Mouse (Mus musculus): Measurements from ENCODE around the gene Uchl4. TPM values are rescaled to one million over a fixed set of nuclear protein-coding genes. Genes with fewer than 3 reads are reported as not detected.
"Not testable (repeated sequence)": the region's sequence is repeated elsewhere in the genome, so short reads cannot be mapped to it uniquely, and the experiment has no call there.

The Uchl4 gene
- polyA plus RNA-seq, 1 experiment = 0.31 TPM

DNA sequence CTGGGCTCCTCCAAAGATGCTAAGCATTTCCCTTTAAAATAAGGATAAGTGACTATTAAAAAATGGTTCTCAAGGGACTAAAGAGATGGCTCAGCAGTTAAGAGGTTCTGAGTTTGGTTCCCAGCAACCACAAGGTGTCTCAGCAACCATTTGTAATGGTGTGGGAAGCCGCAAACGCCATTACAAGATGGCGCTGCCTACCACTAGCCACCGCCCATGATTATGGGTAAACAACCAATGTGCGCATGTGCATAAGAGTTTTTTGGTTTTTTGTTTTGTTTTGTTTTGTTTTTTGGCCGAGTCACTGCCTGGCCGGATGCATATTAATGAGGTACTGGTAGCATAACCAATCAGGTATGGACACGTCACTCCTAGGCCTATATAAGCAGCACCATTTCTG is 33.8 kb downstream of the Uchl4 start:
- DNase-seq (ENCODE audit: low read depth, low spot score) = not testable (repeated sequence)
- WGBS = 91% methylated on average over 8 of the region's 8 CpGs

DNA sequence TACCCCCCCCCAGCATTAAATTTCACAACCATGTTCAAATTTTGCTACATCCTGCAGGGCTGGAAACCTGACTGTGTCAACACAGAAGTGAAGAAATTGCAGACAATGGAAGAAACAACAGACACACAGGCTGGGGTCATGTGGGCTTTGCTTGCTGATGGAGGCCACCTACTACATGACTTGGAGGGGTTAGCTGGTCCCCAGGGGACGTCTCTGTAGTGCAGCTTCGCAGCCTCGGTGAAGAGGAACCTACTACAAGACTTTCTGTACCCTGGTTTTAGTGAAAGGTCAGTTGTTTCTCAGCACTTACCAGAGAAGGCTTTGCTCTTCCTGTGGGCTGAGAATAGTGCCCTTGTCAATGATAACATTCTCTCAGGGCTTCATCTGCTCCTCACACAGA is 36.2 kb downstream of the Uchl4 start:
- WGBS = 61% methylated on average over 3 of the region's 3 CpGs

DNA sequence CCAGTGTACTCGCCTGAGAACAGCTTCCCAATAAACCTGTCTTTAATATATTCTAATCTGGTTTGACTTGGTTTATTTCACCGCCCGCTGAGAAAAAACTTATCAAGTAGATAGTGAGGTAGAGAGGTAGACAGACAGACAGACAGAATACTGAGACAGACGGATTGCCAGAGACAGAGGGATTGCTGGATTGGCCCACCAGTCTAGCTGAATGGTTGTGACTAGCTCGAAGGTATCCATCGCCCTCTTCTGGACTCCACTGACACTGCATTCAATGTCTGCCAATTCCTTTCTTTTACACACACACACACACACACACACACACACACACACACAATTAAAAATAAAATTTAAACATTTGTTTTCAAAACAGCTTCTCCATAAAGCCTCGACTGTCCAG is 37.6 kb downstream of the Uchl4 start:
- whole genome bisulfite sequencing = 40% methylated on average over 7 of the region's 7 CpGs
- no peak for DNase-seq (ENCODE audit: low read depth, low spot score)

More for the DNA sequence above, 36.2 kb downstream of the Uchl4 start:
- no peak for DNase-seq (ENCODE audit: low read depth, low spot score)

DNA sequence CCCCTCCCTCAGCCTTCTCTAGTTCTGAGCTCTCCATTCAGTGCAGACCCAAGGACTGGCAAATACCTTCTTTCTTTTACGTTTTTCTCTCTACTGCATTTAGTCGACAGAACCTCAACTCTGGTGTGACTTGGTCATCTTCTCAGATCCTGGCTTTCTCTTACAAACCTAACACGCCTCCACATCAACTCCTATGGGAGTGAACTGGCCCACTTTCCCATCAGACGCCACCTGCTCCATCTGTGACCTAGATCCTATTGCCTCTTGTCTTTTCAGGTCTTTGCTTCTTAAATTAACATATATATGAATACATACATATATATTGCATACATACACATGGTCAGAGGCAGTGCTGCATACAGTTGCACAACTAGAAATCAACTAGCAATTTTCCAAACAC is 38.8 kb downstream of the Uchl4 start:
- DNase-seq (ENCODE audit: low read depth, low spot score) = no peak
- WGBS = 71% methylated on average over 4 of the region's 4 CpGs

DNA sequence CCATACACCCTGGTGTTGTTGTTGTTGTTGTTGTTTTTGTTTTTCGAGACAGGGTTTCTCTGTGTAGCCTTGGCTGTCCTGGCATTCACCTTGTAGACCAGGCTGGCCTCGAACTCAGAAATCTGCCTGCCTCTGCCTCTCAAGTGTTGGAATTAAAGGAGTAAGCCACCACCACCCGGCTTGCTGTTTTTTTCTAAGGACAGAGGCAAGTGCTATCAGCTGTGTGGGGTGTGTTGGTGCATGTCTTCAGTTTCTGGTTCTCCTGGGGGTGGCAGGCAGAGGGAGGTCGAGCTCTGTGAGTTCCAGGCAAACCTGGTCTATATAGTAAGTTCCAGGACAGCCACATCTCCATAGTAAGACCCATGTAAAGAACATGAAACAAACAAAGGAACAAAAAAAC is 39.3 kb downstream of the Uchl4 start:
- DNase-seq (ENCODE audit: low read depth, low spot score) = no peak
- WGBS = 81% methylated on average over 4 of the region's 4 CpGs

DNA sequence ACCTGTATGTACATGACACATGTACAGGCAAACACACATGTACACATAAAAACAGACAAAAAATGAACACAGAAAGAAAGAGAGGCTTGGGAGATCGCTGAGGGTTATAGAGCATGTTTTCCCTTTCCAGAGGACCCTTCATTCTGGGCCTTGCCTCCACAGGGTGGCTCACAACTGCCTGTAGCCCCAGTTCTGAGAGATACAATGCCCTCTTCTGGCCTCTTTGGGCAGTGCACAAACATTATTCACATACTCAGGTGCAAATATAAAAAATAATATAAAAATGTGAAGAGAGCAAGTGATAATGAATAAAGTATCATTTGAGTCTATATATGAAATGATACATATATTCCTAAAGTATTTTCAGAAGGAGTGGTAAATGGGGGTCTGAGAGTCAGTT is 39.9 kb downstream of the Uchl4 start:
- WGBS = 86% methylated on average over 1 of the region's 1 CpGs
- no peak for DNase-seq (ENCODE audit: low read depth, low spot score)

DNA sequence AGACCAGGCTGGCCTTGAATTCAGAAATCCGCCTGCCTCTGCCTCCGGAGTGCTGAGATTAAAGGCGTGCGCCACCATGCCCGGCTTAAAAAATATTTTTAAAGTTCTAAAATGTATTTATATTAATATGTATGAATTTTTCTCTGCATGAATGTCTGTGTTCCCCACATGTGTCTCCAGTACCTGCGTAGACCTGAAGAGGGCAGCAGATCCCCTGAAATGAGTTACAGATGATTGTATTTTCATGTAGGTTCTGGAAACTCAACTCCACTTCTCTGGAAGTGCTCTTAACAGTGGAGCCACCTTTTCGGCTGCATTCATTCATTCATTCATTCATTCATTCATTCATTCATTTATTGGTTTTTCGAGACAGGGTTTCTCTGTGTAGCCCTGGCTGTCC is 42.7 kb downstream of the Uchl4 start:
- peak; percentile 31 for DNase-seq (ENCODE audit: low read depth, low spot score)
- 70% methylated on average over 8 of the region's 8 CpGs for WGBS

DNA sequence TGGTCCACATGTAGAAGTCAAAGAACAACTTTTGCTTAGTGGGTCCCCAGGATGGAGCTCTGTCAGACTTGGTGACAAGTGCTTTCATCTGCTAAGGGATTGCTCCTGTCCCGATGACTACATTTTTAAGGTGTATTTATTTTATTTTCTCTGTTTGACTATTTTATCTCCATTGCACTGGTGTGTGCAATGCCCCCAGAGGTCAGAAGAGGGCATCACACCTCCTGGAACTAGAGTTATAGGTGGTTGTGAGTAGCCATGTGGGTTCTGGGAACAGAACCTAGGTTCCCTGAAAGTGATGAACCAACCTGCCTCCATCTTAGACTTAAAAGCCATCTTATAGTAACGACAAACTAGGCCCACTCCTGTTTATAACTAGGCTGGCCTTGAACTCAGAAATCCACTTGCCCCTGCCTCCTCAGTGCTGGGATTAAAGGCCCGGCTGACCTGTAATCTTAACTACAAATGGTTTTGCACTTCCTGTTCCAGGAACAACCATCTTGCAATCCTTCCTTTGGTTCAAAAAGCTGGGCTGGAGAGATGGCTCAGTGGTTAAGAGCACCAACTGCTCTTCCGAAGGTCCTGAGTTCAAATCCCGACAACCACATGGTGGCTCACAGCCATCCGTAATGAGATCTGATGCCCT is 43.8 kb downstream of the Uchl4 start:
- WGBS = 88% methylated on average over 6 of the region's 6 CpGs
- no peak for DNase-seq (ENCODE audit: low read depth, low spot score)

DNA sequence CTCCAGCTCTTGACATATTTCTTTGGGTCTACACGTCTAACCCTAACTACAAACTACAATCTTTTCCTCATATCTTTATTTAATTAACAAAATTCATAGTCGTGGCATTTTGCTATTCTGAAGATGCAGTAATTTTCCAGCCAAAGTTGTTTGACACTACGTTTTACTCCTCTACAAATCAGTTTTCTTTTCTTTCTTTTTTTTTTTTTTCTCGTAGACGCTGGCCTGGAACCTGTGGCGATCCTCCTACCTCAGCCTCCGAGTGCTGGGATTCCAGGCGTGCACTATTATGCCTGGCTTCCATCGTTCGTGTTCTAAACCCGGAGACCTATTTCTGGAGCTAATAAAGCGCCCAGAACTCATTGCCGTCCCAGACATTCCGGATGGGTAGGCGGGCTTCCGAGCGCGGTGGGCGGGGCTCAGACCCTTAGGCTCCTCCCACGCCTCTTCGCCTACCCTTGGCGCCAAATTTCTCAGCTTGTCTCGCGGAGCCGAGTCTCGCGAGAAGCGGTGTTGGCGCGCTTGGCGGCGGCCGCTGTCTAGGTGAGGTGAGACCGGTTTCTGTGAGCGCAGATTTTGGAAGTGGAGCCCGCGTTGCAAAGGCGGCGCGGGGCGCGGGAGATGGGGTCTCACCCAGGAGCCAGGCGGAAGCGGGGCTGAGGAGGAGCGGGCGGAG is 46.2 kb downstream of the Uchl4 start, which contains the start of gene Tipin:
Tipin (plus strand) TSS at position 477 of the 676 bp plus-strand sequence.
- under 1% methylated on average over 46 of the region's 46 CpGs for WGBS
- peak; percentile 73 for DNase-seq (ENCODE audit: low read depth, low spot score)

DNA sequence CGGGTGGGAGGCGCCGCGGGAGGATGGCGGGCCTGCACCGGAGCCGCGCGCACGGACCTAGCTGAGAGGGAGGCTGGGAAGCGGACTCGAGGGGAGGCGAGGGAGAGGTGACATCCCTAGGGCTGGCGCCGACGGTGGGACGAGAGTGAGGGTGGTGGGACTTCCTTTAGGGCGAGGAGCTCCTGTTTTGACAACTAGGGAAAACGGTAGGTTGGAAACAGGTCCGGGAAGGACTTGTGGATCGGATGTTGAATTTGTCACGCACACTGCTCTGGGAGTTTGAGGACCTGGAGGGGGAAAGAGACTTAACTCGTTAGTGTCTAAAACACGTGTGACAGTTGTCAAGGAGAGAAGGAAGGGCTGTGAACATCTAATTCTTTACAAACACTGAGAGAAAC is 46.8 kb downstream of the Uchl4 start:
- WGBS = under 1% methylated on average over 24 of the region's 24 CpGs
- no peak for DNase-seq (ENCODE audit: low read depth, low spot score)

DNA sequence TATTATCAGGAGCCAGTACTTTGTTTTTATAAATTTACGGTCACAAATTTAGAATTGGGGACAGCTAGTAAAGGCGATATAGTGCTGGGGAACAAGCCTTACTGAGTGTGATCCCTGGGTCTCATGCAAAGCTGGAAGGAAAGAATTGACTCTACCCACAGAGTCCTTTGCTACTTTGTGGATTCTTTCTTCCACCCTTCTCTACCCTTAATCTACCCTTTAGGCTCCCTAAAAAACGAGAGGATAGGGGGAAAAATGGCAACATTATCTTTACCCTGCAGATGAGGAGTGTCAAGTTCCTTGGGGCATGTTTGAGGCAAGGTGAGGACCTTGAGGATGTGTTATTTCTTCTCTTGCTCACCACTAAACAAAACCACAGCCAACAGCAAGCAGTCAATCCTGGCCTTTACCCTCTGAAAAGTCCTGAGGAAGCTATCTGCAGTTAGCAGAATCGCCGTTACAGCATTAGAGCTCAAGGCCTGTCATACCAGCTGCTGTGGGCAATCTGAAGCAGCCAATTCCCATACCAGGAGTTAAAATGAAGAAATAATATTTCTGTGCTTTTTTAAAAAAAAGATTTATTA is 47.5 kb downstream of the Uchl4 start:
- WGBS = 16% methylated on average over 5 of the region's 5 CpGs
- no peak for DNase-seq (ENCODE audit: low read depth, low spot score)

Other genes with a start within 250 kb of the Uchl4 start
- gene Smad6, start 213.1 kb upstream of the Uchl4 start, polyA plus RNA-seq (2012; rRNA removed) = 14.6 and 21.9 TPM in 2 replicates
- 1.2 and 1.4 TPM in 2 replicates for gene Lctl, start 118.1 kb upstream of the Uchl4 start, polyA plus RNA-seq (2012; rRNA removed)
- 3.2 and 7.8 TPM in 2 replicates for gene Zwilch, start 62.1 kb upstream of the Uchl4 start, polyA plus RNA-seq (2012; rRNA removed)
- gene Rpl4, start 61.8 kb upstream of the Uchl4 start, polyA plus RNA-seq (2012; rRNA removed) = 479 and 572 TPM in 2 replicates
- 18.0 and 22.7 TPM in 2 replicates for gene Snapc5, start 55.9 kb upstream of the Uchl4 start, polyA plus RNA-seq (2012; rRNA removed)
- gene Map2k1, start 18.4 kb downstream of the Uchl4 start, polyA plus RNA-seq (2012; rRNA removed) = 57.1 and 74.8 TPM in 2 replicates
- gene Tipin, start 46.4 kb downstream of the Uchl4 start, polyA plus RNA-seq (2012; rRNA removed) = 5.5 and 7.1 TPM in 2 replicates
- gene Dis3l, start 106.1 kb downstream of the Uchl4 start, polyA plus RNA-seq (2012; rRNA removed) = 5.7 and 7.5 TPM in 2 replicates
- gene Megf11, start 150.4 kb downstream of the Uchl4 start, polyA plus RNA-seq (2012; rRNA removed) = 0.14 and 0.15 TPM in 2 replicates

All from large intestine, adult 2 months (tissue).